Mouse (Mus musculus) limb, embryonic 10.5 days (tissue): ENCODE data around the gene Gm49405. TPM values are rescaled to one million over a fixed set of nuclear protein-coding genes. Genes with fewer than 3 reads are reported as not detected.

Experiments
- DNase-seq: peaks from one replicate; pipeline ENCODE4 v3.0.0-alpha.2; 2017; ENCODE audit warnings: low spot score
- H3K27ac ChIP-seq: fragments of 300-500 bp; sonication (generic); 2 replicates; pipeline ENCODE4 v1.5.1; 2016; ENCODE audit warnings: mild to moderate bottlenecking
- H3K27me3 ChIP-seq: fragments of 300-500 bp; sonication (generic); 2 replicates; pipeline ENCODE4 v1.6.1; 2016; ENCODE audit warnings: low read depth, mild to moderate bottlenecking; ENCODE audit not compliant: poor library complexity, severe bottlenecking
- H3K36me3 ChIP-seq: fragments of 300-500 bp; sonication (generic); 2 replicates; pipeline ENCODE4 v1.6.1; 2016; ENCODE audit warnings: mild to moderate bottlenecking, moderate library complexity
- H3K4me1 ChIP-seq: fragments of 300-500 bp; sonication (generic); 2 replicates; pipeline ENCODE4 v1.6.1; 2016
- H3K4me3 ChIP-seq: fragments of 300-500 bp; sonication (generic); 2 replicates; pipeline ENCODE4 v1.5.1; 2016; ENCODE audit warnings: mild to moderate bottlenecking, moderate library complexity
- H3K9me3 ChIP-seq: fragments of 300-500 bp; sonication (generic); replicated peaks from 2 replicates; pipeline ENCODE4 v1.6.1; 2016; ENCODE audit warnings: mild to moderate bottlenecking
- WGBS: fragments of 180-500 bp; shearing (Covaris S2); methylation state at CpG from one replicate; pipeline ENCODE4 v1.1.7; 2016; 5-methylcytosine and 5-hydroxymethylcytosine counted together
- polyA plus RNA-seq: library from polyadenylated mRNA; unstranded; fragments of >200 nt; fragmentation: Nextera tagmentation; extraction: Ambion mirVana; gene quantifications from 2 replicates; pipeline ENCODE4 v1.2.1, GENCODE M21; 2016

Gm49405 gene
- polyA plus RNA-seq, 1 experiment from 2014 or later, result 4.6 TPM

DNA sequence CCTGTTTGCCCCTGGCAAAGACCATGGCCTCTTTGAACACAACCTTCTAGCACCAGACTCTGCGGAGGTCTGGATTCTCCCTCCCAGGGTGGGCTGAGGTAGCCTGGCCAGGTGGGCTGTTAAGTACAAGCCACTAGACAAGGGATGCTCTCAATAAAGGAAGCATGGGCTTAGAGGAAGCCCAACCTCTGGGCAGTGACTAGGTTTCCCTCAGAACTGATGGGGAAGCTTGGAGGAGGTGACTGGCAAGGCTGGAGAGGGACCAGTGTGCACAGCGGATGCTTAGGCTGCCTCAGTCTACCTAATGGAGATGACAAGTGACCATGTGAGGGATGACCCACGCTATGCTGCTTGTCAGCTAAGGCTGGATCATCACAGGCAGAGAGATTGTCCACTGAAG is 8.5 kb upstream of the Gm49405 start:
- Histone ChIP-seq H3K4me3 (no peak overlapping the region), H3K36me3 (no peaks in the 10 kb centered on the region), H3K4me1 (peaks cover 20% of the 10 kb centered on the region), H3K27ac (no peak overlapping the region), H3K9me3 (no peaks in the 10 kb centered on the region), H3K27me3 (0 out of 2 replicates have a peak, but pooled peaks cover 5% of the 10 kb centered on the region)
- WGBS, result 91% methylated on average over 3 of the region's 3 CpGs
- no peak for DNase-seq

DNA sequence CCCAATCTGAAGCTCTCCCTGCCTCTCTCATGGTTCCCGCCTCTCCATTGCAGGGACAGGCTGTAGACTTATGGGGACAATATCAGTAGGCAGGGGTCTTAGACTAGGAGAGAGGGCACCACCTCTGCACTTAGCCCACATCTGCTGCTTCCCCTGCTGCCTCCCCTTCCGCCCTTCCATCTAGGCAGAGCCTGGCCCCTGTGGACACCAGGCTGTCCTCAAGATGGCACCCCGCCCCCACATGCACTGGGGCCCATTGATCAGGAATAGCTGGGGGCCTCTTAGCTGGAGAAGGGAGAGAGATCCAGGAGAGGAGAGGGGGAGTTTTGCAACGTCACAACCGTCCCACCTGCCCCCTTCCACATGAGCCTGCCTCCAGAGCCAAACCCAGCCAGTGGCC is 8.0 kb upstream of the Gm49405 start, which contains the start of gene Tbx10:
Gene Tbx10 (plus strand): TSS at position 337 of the 400 bp plus-strand sequence.
- Histone ChIP-seq H3K4me1 (peaks cover 18% of the 10 kb centered on the region), H3K27ac (no peak within 1 kb of the TSS), H3K27me3 (0 out of 2 replicates have a peak, but pooled peaks cover 5% of the 10 kb centered on the region), H3K9me3 (no peaks in the 10 kb centered on the region), H3K4me3 (no peak within 1 kb of the TSS), H3K36me3 (no peaks in the 10 kb centered on the region)
- WGBS, result 54% methylated on average over 5 of the region's 5 CpGs
- DNase-seq, result no peak

DNA sequence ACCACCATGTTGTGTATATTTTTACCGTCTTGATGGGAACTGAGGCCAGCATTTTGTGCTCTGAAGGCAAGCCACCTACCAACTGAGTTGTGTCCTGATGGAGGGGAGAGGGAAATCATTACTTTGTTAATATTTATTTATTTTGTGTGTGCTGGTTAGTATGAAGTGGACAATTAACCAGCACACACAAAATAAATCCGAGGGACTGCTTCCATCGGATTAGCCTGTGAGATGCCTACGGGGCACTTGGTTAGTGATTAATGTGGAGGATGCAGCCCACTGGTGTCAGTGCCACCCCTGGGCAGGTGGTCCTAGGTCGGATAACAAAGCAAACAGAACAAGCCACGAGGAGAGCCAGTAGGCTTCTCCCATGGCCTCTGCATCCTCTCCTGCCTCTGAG is 5.5 kb upstream of the Gm49405 start:
- H3K9me3 ChIP-seq, result no peaks in the 10 kb centered on the region
- 0 out of 2 replicates have a peak, but pooled peaks cover 5% of the 10 kb centered on the region for H3K27me3 ChIP-seq
- H3K4me1 ChIP-seq, result peaks cover 37% of the 10 kb centered on the region
- H3K36me3 ChIP-seq, result no peaks in the 10 kb centered on the region
- WGBS, result 75% methylated on average over 6 of the region's 6 CpGs
- no peak overlapping the region for H3K4me3 ChIP-seq
- H3K27ac ChIP-seq, result no peak overlapping the region
- DNase-seq, result no peak

DNA sequence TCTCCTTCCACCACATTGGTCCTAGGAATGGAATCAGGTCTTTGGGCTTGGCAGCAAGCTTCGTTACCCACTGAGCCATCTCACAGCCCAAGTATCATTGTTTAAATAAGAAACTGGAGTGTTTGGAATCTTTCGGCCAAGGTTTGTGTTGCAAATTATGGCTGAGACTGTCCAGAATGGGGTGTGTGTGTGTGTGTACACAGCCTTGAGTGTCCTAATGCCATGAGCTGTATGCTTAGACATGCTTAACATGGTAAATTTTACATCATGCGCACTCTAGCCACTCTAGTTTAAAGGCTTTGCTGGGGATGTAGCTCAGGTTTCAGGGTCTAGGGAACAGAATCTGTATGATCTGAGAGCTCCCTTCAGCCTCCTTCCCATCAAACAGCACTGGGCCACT is 4.9 kb upstream of the Gm49405 start:
- H3K36me3 ChIP-seq, result no peaks in the 10 kb centered on the region
- no peak overlapping the region for H3K4me3 ChIP-seq
- WGBS, result 94% methylated on average over 3 of the region's 3 CpGs
- DNase-seq, result no peak
- 0 out of 2 replicates have a peak, but pooled peaks cover 5% of the 10 kb centered on the region for H3K27me3 ChIP-seq
- H3K9me3 ChIP-seq, result no peaks in the 10 kb centered on the region
- peaks cover 34% of the 10 kb centered on the region for H3K4me1 ChIP-seq
- H3K27ac ChIP-seq, result no peak overlapping the region

DNA sequence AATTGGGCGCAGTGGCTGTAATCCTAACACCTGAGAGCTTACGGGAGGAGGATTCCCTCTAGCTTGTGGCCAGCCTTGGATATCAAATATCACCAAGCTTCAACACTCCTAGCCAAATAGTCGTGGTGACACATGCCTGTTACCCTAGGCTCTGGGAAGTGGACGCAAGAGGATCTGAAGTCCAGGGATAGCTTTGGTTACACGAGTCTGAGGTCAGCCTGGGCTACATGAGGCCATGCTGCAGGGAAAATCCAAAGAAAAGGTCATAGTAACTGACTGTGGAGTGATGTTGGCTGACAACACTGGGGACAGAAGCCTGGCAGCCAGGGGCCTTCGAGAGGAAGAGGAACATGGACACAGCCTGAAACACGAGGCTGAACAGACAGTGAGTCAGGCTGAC is 4.3 kb upstream of the Gm49405 start:
- peaks cover 31% of the 10 kb centered on the region for H3K4me1 ChIP-seq

DNA sequence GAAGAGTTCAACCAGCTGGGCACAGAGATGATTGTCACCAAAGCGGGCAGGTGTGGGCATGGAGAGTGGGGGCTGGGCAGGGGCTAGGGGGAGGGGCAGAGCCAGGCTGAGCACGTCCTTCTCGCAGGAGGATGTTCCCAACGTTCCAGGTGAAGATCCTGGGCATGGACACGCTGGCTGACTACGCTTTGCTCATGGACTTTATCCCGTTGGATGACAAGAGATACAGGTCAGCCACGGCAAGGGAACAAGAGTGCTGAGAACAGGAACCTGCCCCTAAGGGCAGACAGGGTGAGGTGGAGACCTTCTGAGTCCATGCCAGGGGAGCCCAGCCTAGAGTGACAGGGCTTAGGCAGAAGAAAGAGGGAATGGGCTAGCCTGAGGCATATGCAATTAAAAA is 3.7 kb upstream of the Gm49405 start:
- H3K27ac ChIP-seq, result no peak overlapping the region
- 0 out of 2 replicates have a peak, but pooled peaks cover 2% of the 10 kb centered on the region for H3K27me3 ChIP-seq
- no peak overlapping the region for H3K4me3 ChIP-seq
- H3K9me3 ChIP-seq, result no peaks in the 10 kb centered on the region
- peaks cover 37% of the 10 kb centered on the region for H3K4me1 ChIP-seq
- WGBS, result 86% methylated on average over 8 of the region's 8 CpGs
- H3K36me3 ChIP-seq, result no peaks in the 10 kb centered on the region
- no peak for DNase-seq

More for the DNA sequence above, 4.3 kb upstream of the Gm49405 start:
- H3K27ac ChIP-seq, result no peak overlapping the region
- no peak for DNase-seq
- 0 out of 2 replicates have a peak, but pooled peaks cover 5% of the 10 kb centered on the region for H3K27me3 ChIP-seq
- no peak overlapping the region for H3K4me3 ChIP-seq
- WGBS, result 68% methylated on average over 7 of the region's 7 CpGs
- no peaks in the 10 kb centered on the region for H3K36me3 ChIP-seq
- H3K9me3 ChIP-seq, result no peaks in the 10 kb centered on the region

DNA sequence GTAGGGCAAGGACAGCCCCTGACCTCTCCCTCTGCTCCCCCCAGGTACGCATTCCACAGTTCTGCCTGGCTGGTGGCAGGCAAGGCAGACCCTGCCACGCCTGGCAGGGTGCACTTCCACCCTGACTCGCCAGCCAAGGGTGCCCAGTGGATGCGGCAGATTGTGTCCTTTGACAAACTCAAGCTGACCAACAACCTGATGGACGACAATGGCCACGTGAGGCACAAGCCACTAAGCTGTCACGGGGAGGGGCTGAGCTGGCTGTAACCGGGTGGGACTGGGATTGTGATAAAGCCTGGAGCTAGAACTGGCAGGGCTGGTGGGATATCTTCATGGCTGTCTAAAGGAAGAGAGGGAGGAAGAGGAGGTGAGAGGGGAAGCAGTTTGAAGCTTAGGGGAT is 3.2 kb upstream of the Gm49405 start:
- WGBS, result 68% methylated on average over 8 of the region's 8 CpGs
- no peak overlapping the region for H3K4me3 ChIP-seq
- no peaks in the 10 kb centered on the region for H3K27me3 ChIP-seq
- no peaks in the 10 kb centered on the region for H3K9me3 ChIP-seq
- no peak for DNase-seq
- no peaks in the 10 kb centered on the region for H3K36me3 ChIP-seq
- no peak overlapping the region for H3K27ac ChIP-seq
- peaks cover 39% of the 10 kb centered on the region for H3K4me1 ChIP-seq

DNA sequence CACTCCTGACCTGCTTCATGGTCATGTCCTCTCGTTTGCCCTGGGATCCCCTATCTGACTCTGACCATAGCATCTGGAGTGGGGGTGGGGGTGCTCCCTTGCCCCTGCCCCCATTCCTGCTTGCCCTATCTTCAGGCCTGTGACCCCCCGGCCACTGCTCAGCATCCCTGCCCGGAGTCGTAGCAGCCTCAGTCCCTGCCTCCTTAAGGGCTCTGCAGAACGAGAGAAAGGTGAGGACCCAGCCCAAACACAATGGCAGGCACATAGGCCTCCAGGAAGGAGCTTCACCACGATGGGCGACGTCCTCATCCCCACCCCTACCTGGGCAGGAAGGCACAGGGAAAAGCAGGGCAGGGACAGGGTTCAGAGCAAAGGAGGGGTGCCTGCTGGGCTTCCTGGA is 2.1 kb upstream of the Gm49405 start:
- Histone ChIP-seq H3K4me3 (no peak overlapping the region), H3K27ac (no peak overlapping the region), H3K4me1 (peaks cover 34% of the 10 kb centered on the region), H3K9me3 (no peaks in the 10 kb centered on the region), H3K36me3 (no peaks in the 10 kb centered on the region), H3K27me3 (no peaks in the 10 kb centered on the region)
- WGBS, result 77% methylated on average over 8 of the region's 8 CpGs
- peak; percentile 28 for DNase-seq

DNA sequence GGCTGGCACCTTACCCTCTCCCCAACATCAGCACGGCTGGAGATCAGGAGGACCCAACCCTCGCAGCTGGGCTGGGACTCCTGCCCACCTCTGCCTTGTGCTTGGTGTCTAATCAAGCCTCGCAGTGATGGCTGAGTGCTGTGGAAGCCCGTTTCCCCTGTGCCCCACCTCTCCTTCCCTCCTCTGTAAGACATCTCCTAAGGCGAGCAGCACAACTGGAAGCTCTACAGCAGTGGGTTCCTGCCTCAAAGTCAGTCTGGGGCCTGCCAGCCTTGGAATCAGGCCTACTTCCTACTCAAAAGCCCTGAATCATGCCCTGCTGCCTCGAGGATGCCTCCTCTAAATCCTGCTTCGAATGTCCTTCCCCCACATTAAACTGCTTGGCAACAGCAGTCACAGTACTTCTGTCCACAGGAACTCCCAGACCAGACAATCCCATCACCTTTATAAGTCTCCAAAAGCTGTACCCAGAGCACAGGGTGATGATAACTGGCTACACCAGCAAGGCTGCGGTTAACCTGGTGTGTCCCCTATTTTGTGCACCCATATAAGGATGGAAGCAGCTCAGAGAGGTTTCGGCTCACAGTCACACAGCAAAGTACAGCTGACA is 1.2 kb upstream of the Gm49405 start:
- no peak for DNase-seq
- no peaks in the 10 kb centered on the region for H3K9me3 ChIP-seq
- H3K36me3 ChIP-seq, result peaks cover 2% of the 10 kb centered on the region; the same call in 1 of the 2 replicates
- no peak overlapping the region for H3K27ac ChIP-seq
- H3K4me3 ChIP-seq, result peak overlapping the region; percentile 66
- H3K4me1 ChIP-seq, result peaks cover 34% of the 10 kb centered on the region
- H3K27me3 ChIP-seq, result no peaks in the 10 kb centered on the region
- 86% methylated on average over 9 of the region's 9 CpGs for WGBS

DNA sequence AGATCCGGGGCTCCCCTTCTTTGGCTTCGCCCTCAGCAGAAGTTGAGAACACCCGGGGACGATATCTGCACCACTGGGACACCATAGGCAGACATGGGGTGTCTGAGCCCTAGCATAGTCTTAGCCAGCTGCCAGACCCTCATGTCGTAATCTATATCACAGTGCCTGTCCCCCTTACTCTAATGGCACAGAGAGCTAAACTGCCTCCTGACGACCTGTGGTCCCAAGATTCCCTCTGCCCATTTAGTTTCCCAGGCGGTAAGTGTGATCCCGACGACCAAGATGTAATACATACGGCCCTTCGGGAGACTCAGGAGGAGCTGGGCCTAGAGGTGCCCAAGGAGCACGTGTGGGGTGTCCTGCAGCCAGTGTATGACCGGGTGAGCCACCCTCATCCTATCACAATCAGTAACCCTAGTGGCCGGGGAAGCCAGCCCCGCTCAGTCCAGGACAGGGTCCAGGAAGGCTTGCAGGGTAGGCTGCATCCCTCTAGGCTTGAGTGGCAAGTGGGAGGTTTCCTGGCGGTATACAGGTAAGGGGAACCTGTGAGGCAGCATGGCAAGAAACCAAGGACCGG is 611 bp downstream of the Gm49405 start:
- no peaks in the 10 kb centered on the region for H3K9me3 ChIP-seq
- H3K4me3 ChIP-seq, result peak overlapping the region; percentile 66
- WGBS, result 19% methylated on average over 17 of the region's 17 CpGs
- peaks cover 18% of the 10 kb centered on the region for H3K36me3 ChIP-seq
- DNase-seq, result no peak
- H3K4me1 ChIP-seq, result peaks cover 31% of the 10 kb centered on the region
- no peaks in the 10 kb centered on the region for H3K27me3 ChIP-seq
- H3K27ac ChIP-seq, result peak overlapping the region; percentile 93

DNA sequence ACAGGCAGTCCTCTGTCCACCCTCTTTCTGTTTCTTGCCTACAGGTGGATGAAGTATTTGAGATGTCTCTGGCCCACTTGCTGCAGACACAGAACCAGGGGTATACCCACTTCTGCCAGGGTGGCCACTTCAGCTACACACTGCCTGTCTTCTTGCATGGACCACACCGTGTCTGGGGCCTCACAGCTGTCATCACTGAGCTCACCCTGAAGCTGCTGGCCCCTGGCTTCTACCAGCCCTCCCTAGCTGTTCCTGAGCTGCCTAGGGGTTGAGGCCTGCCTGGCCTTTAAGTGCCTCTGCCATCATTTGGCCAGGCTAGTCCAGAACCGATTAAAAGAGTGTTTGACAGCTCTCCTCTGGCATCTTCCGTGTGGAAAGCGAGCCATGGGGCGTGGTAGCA is 1.3 kb downstream of the Gm49405 start:
- Histone ChIP-seq H3K36me3 (peaks cover 26% of the 10 kb centered on the region), H3K9me3 (no peaks in the 10 kb centered on the region), H3K4me3 (peak overlapping the region; percentile 66; the same call in 1 of the 2 replicates), H3K27ac (peak overlapping the region; percentile 93), H3K27me3 (no peaks in the 10 kb centered on the region), H3K4me1 (peaks cover 31% of the 10 kb centered on the region)
- 81% methylated on average over 5 of the region's 5 CpGs for WGBS
- no peak for DNase-seq

DNA sequence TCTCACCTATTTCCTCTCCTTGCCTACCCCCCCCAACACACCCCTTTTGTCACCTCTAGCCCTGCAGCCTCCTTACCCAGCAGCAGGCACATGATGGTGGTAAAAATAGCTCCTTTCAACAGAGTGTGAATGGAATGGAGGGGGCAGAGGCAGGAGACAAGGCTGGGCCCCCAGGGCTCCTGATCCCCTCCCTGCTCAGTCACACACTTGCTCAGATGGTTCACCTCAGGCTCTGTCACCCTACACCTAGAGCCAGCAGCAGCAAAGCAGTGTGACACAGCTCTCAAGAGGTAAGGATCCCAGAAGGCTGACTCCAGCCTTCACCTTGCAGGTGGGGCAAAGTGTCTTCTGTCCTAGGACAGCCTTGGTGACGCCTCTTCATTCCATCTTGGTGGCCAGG is 2.7 kb downstream of the Gm49405 start, which contains the start of gene Doc2g:
Gene Doc2g (plus strand): TSS at position 202 of the 400 bp plus-strand sequence.
- no peak within 1 kb of the TSS for H3K4me3 ChIP-seq
- 62% methylated on average over 1 of the region's 1 CpGs for WGBS

DNA sequence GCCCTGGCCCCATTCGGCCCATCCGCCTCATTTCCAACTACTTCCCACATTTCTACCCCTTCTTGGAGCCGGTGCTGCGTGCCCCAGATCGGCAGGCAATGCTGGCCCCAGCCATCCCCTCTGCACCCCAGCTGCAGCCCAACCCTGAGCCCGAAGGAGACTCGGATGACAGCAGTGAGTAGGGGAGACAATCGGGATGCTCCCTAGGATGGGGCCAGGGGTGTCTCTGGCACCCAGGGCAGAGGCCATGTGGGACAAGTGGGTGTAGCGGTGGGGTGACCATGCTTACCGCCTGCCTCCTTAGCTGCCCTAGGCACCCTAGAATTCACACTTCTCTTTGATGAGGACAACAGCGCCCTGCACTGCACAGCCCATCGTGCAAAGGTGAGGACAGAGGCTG is 3.2 kb downstream of the Gm49405 start:
- WGBS, result 69% methylated on average over 12 of the region's 12 CpGs
- no peak for DNase-seq
- H3K4me1 ChIP-seq, result peaks cover 22% of the 10 kb centered on the region
- no peak overlapping the region for H3K4me3 ChIP-seq
- H3K27me3 ChIP-seq, result no peaks in the 10 kb centered on the region
- no peak overlapping the region for H3K27ac ChIP-seq
- H3K9me3 ChIP-seq, result no peaks in the 10 kb centered on the region
- peaks cover 44% of the 10 kb centered on the region for H3K36me3 ChIP-seq

More for the DNA sequence above, 2.7 kb downstream of the Gm49405 start, which contains the start of gene Doc2g:
- Histone ChIP-seq H3K36me3 (peaks cover 39% of the 10 kb centered on the region), H3K9me3 (no peaks in the 10 kb centered on the region), H3K27ac (no peak within 1 kb of the TSS), H3K27me3 (no peaks in the 10 kb centered on the region), H3K4me1 (peaks cover 27% of the 10 kb centered on the region)
- DNase-seq, result no peak
